Mouse (Mus musculus): ENCODE measurements around the gene 4933428G20Rik. TPM values are rescaled to one million over a fixed set of nuclear protein-coding genes. Genes with fewer than 3 reads are reported as not detected.
A peak's percentile ranks its signal among the peaks of the same experiment; 100 is the strongest.

Gene 4933428G20Rik
- polyA plus RNA-seq, 1 experiment from 2014 or later = 1.4 TPM

DNA sequence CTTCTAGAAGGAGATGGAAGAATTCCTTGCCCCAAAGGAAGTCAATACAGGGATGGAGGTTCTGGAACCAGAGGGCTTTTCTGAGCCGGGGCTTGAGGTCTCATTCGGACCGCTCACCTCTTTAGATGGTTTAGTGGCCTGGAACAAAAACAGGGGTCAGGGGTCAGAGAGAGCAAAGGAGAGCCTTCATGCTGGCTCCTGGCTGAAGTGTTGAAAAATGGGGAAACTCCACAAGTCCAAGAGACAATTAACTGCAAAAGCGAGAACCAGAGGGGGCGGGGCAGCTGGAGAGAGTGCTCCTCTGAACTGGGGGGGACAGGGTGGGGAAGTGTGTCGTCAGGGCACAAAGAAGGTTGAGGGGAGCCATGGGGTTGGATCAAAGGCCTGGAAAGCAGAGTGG is 12.4 kb upstream of the 4933428G20Rik start:
- peaks cover 18% of the 10 kb centered on the region for H3K4me1 ChIP-seq
- peak overlapping the region; percentile 61 for H3K4me2 ChIP-seq
- no peak for ATAC-seq
- H3K9ac ChIP-seq = no peak overlapping the region
- no peaks in the 10 kb centered on the region for H3K36me3 ChIP-seq
- 70% methylated on average over 6 of the region's 6 CpGs for WGBS (ENCODE audit: insufficient replicate concordance)
- peak overlapping the region; percentile 44 for H3K4me3 ChIP-seq
- H3K9me3 ChIP-seq (replicated peaks) = no peaks in the 10 kb centered on the region
- H3K27me3 ChIP-seq (replicated peaks) = peaks cover 40% of the 10 kb centered on the region
- H3K27ac ChIP-seq = peak overlapping the region; percentile 17; the same call in 1 of the 2 replicates

DNA sequence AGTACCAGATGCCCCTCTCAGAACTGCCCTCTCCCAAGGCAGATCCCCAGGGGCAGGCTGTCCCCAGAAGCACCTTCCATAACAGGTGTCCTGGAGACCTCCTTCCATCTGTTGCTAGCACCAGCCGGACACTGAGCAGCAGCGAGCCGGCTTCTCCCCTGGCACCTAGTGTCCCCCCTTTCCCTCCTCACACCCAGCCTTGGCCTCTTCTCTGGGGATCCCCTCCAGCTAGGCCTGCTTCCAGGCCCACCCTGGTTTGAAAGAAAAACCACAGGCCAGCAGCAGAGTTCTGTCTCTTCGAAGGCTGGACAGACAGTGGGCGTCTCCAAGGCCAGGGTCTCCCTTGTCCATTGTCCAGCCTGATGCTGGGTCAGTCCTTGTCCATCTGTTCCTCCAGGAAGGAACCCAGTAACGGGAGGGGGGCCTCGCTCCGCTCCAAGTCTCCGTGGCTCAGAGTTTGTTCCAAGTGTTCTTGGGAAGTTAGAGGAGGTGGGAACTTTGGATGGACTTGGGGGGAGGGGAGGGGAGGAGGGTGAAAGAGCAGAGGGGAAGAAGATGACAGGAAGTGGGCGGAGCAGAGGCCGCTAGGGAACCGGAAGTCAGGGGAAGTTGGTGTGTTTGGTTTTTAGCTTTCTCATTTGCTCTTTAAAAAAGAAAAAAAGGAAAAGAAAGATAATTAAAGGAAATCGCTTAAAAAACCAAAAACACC is 11.7 kb upstream of the 4933428G20Rik start:
- Histone ChIP-seq H3K4me1 (peaks cover 18% of the 10 kb centered on the region), H3K9me3 (replicated peaks) (no peaks in the 10 kb centered on the region), H3K4me3 (peak overlapping the region; percentile 44), H3K9ac (peak overlapping the region; percentile 27; the same call in 1 of the 2 replicates), H3K27ac (peak overlapping the region; percentile 62), H3K27me3 (replicated peaks) (peaks cover 39% of the 10 kb centered on the region), H3K36me3 (no peaks in the 10 kb centered on the region), H3K4me2 (peak overlapping the region; percentile 61)
- peak; percentile 36; the same call in 1 of the 2 replicates for ATAC-seq
- 17% methylated on average over 13 of the region's 13 CpGs for WGBS (ENCODE audit: insufficient replicate concordance)

DNA sequence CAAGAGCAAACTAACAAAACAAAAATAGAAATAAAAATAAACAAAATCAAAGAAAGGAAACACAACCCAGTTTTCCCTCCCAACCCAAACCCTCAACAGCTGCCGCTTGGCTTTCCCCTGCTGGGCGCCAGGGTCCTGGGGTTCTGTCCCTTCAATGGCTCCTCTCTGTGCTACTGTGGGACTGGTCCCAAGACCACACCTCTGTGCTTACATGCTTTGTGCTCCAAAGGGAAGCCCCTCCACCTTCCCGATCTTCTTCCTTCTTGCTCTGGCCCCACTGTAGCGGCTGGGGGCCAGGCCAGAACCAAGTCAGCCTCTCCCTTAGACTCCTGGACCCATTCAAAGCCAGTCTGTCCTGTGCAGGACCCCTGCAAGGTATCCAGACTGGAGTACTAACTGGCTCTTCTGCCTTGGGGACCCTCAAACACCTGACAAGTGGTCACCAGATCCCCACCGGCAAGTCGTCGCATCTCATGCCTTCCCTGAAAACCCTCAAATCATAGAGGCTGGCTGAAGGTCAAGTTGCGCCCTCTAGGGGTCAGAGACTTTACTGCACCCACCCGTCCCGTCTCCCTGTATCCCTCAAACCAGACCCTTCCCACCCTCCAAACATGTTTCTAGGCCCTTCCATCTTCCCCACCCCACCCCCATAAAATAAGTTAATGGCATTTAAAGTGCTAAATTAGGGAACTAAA is 11.0 kb upstream of the 4933428G20Rik start:
- Histone ChIP-seq H3K4me1 (peaks cover 18% of the 10 kb centered on the region), H3K9me3 (replicated peaks) (no peaks in the 10 kb centered on the region), H3K4me2 (peak overlapping the region; percentile 61), H3K9ac (peak overlapping the region; percentile 27; the same call in 1 of the 2 replicates), H3K4me3 (0 out of 2 replicates have a peak overlapping the region, but pooled peaks have one; percentile 44), H3K36me3 (no peaks in the 10 kb centered on the region), H3K27ac (peak overlapping the region; percentile 62; the same call in 1 of the 2 replicates), H3K27me3 (replicated peaks) (peaks cover 37% of the 10 kb centered on the region)
- peak; percentile 41; the same call in 1 of the 2 replicates for ATAC-seq
- 34% methylated on average over 10 of the region's 10 CpGs for WGBS (ENCODE audit: insufficient replicate concordance)

DNA sequence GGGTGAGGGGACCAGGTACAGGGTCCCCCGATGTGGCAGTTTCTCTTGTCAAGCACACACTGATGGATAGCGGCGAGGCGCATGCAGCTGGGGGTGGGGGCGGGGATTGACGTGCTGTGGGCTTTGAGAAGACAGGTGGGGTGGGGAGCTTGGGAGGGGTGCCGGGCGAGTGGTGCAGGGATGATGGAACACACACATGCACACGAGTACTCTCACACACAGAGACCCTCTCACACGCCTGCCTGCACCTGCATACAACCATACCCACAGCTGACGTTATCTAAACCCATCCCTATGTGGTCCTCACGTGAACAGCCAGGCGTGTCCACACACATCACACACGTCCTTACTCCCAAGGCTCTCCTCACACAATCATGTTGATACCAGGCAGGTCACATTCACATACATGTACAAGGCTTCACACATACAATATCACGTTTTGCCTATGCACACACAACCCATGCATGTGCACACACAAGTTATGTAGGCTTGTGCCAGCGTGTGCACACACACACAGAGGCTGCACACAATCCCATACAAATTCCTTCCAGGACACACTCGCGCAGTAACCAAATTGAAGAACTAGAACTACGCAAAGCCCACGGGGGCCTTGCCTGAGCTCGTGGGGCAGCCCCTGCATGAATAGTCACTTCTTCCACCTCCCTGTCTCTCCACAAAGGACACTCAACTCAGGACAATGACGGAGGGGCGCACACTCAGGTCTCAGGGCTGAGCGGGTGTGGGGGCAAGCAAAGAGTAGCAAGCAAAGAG is 9.8 kb upstream of the 4933428G20Rik start:
- Histone ChIP-seq H3K4me2 (no peak overlapping the region), H3K4me1 (peaks cover 18% of the 10 kb centered on the region), H3K27me3 (replicated peaks) (peaks cover 41% of the 10 kb centered on the region), H3K9me3 (replicated peaks) (no peaks in the 10 kb centered on the region), H3K9ac (no peak overlapping the region), H3K36me3 (no peaks in the 10 kb centered on the region), H3K4me3 (no peak overlapping the region), H3K27ac (no peak overlapping the region)
- 69% methylated on average over 24 of the region's 24 CpGs for WGBS (ENCODE audit: insufficient replicate concordance)
- no peak for ATAC-seq

DNA sequence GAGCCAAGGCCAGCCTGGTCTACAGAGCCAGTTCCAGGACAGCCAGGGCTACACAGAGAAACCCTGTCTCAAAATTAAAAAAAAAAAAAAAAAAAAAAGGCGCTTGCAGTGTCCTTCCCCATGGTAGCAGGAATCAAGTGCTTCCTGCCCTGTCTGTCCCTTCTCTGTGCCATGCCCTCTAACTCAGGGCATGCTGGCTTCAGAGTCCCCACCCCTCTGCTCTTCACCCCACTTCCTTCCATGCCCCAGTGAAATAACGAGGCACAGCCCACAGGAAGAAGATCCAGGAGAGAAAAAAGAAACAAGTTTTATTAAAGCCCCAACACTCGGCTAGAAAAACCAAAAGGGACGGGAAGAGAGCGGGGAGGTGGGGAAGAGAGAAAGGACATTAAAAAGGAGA is 8.9 kb upstream of the 4933428G20Rik start:
- H3K4me3 ChIP-seq = no peak overlapping the region
- H3K9ac ChIP-seq = no peak overlapping the region
- no peaks in the 10 kb centered on the region for H3K9me3 ChIP-seq (replicated peaks)
- peaks cover 18% of the 10 kb centered on the region for H3K4me1 ChIP-seq
- 47% methylated on average over 5 of the region's 5 CpGs for WGBS (ENCODE audit: insufficient replicate concordance)
- ATAC-seq = no peak
- H3K4me2 ChIP-seq = no peak overlapping the region
- H3K27me3 ChIP-seq (replicated peaks) = peaks cover 44% of the 10 kb centered on the region
- H3K36me3 ChIP-seq = no peaks in the 10 kb centered on the region
- no peak overlapping the region for H3K27ac ChIP-seq

DNA sequence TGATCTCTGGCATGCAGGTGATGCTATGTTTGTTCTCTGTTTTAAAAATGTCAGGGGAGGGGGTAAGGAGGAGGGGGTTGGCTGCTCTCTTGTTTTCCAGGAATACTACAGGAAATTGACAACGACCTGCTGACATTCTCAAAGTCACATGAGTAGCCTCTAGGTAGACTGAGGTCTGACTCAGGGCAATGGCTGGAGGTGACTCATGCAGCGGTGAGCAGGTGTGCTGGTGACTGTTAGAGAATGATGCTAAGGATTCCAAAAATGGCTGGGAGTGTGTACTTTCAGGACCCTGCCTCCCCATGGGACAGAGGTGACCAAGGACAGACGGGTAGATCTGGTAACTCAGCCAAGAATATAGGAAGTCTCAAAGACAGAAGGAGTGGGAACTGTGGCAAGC is 8.1 kb upstream of the 4933428G20Rik start:
- H3K36me3 ChIP-seq = no peaks in the 10 kb centered on the region
- no peak overlapping the region for H3K27ac ChIP-seq
- H3K27me3 ChIP-seq (replicated peaks) = peaks cover 44% of the 10 kb centered on the region
- WGBS (ENCODE audit: insufficient replicate concordance) = 41% methylated on average over 3 of the region's 3 CpGs
- H3K9me3 ChIP-seq (replicated peaks) = no peaks in the 10 kb centered on the region
- H3K4me1 ChIP-seq = peaks cover 18% of the 10 kb centered on the region
- H3K9ac ChIP-seq = no peak overlapping the region
- no peak for ATAC-seq
- no peak overlapping the region for H3K4me2 ChIP-seq
- no peak overlapping the region for H3K4me3 ChIP-seq

DNA sequence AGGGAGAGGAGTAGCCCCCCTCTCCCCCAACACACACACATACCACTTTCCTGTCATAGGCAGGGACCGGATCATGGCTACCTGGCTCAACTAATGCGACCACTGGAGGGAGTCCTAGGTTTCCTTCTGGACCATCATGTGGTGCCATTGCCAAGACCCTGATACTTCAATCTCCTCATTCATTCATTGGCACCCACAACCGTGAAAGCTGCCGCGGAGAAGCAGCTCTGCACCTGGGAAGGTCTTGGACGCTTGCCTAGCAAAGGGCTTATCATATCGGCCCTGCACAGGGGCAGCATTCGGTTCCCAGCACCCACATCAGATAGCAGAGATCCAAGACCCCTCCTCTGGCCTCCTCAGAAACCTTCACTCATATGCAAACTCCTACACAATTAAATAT is 6.2 kb upstream of the 4933428G20Rik start:
- H3K9me3 ChIP-seq (replicated peaks) = no peaks in the 10 kb centered on the region
- H3K4me3 ChIP-seq = no peak overlapping the region
- peaks cover 12% of the 10 kb centered on the region for H3K36me3 ChIP-seq
- no peak for ATAC-seq
- peaks cover 4% of the 10 kb centered on the region for H3K4me1 ChIP-seq
- H3K27me3 ChIP-seq (replicated peaks) = peaks cover 44% of the 10 kb centered on the region
- 52% methylated on average over 8 of the region's 8 CpGs for WGBS (ENCODE audit: insufficient replicate concordance)
- no peak overlapping the region for H3K27ac ChIP-seq
- H3K9ac ChIP-seq = no peak overlapping the region
- H3K4me2 ChIP-seq = no peak overlapping the region

DNA sequence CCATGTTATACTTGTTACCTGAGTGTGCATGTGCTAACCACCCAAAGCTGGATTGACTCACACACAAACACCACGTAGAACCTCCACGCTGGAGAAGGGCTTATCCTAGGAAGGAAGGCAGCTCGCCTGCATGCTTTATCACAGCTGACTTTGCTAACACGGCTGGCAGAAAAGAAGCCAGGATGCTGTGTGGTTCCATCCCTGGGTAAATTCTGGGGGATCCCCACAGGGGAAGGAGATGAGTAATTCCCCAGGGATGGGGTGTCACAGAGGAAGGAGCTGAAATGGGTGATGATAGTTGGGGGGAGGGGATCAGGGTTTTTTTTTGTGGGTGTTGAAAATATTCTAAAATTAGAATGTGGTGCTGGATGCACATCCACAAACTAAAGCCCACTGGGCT is 5.6 kb upstream of the 4933428G20Rik start:
- peaks cover 48% of the 10 kb centered on the region for H3K27me3 ChIP-seq (replicated peaks)
- peaks cover 18% of the 10 kb centered on the region for H3K36me3 ChIP-seq
- no peak for ATAC-seq
- no peak overlapping the region for H3K4me3 ChIP-seq
- H3K9ac ChIP-seq = no peak overlapping the region
- 0 out of 2 replicates have a peak, but pooled peaks cover 3% of the 10 kb centered on the region for H3K4me1 ChIP-seq
- H3K4me2 ChIP-seq = no peak overlapping the region
- no peaks in the 10 kb centered on the region for H3K9me3 ChIP-seq (replicated peaks)
- WGBS (ENCODE audit: insufficient replicate concordance) = 54% methylated on average over 4 of the region's 4 CpGs
- H3K27ac ChIP-seq = no peak overlapping the region

DNA sequence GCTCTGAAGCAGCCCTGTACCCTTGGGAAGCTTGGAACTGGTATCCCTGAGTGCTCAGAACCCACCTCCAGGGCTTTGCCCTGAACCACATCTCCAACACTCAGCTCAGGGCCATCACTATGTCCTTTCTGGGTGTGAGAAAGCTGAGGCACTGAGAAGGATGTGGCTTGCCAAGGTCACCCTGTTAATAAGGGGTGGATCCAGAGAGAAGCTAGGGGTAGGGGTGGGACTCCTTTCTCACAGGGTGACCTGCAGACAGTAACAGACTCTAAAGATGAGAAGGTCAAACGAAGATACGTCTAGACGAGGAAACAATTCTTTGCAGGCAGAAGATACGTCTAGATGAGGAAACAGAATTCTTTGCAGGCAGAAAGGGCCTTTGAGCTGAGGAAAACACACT is 2.7 kb upstream of the 4933428G20Rik start:
- Histone ChIP-seq H3K27me3 (replicated peaks) (peaks cover 45% of the 10 kb centered on the region), H3K27ac (no peak overlapping the region), H3K9ac (no peak overlapping the region)

DNA sequence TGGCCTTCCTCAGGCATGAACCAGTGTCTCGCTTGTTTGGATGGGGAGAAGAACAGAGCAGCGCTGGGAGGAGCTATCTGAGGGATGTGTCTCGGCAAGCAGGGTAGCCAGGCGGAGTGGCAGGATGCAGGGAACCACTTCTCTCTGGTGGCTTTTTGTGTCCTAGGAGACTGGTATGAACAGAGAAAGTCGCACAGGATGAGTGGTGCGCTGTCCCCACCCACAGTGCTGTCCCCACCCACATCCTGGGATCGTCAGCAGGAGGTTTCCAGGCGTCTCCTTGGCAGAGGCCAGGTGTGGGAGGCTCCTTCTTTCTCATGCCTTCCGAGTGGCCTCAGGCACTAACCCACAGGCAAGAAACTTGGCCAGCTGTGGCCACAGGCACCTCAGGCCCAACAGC is 2.2 kb upstream of the 4933428G20Rik start:
- Histone ChIP-seq H3K4me1 (peaks cover 14% of the 10 kb centered on the region; the same call in 1 of the 2 replicates), H3K4me2 (no peak overlapping the region), H3K27ac (no peak overlapping the region), H3K36me3 (peaks cover 52% of the 10 kb centered on the region), H3K9me3 (replicated peaks) (no peaks in the 10 kb centered on the region), H3K27me3 (replicated peaks) (peaks cover 40% of the 10 kb centered on the region), H3K4me3 (no peak overlapping the region), H3K9ac (no peak overlapping the region)
- WGBS (ENCODE audit: insufficient replicate concordance) = 64% methylated on average over 9 of the region's 9 CpGs
- ATAC-seq = no peak

More for the DNA sequence above, 2.7 kb upstream of the 4933428G20Rik start:
- H3K4me1 ChIP-seq = peaks cover 14% of the 10 kb centered on the region; the same call in 1 of the 2 replicates
- no peak for ATAC-seq
- no peaks in the 10 kb centered on the region for H3K9me3 ChIP-seq (replicated peaks)
- H3K4me2 ChIP-seq = no peak overlapping the region
- H3K36me3 ChIP-seq = peaks cover 47% of the 10 kb centered on the region
- no peak overlapping the region for H3K4me3 ChIP-seq
- WGBS (ENCODE audit: insufficient replicate concordance) = 66% methylated on average over 4 of the region's 4 CpGs

DNA sequence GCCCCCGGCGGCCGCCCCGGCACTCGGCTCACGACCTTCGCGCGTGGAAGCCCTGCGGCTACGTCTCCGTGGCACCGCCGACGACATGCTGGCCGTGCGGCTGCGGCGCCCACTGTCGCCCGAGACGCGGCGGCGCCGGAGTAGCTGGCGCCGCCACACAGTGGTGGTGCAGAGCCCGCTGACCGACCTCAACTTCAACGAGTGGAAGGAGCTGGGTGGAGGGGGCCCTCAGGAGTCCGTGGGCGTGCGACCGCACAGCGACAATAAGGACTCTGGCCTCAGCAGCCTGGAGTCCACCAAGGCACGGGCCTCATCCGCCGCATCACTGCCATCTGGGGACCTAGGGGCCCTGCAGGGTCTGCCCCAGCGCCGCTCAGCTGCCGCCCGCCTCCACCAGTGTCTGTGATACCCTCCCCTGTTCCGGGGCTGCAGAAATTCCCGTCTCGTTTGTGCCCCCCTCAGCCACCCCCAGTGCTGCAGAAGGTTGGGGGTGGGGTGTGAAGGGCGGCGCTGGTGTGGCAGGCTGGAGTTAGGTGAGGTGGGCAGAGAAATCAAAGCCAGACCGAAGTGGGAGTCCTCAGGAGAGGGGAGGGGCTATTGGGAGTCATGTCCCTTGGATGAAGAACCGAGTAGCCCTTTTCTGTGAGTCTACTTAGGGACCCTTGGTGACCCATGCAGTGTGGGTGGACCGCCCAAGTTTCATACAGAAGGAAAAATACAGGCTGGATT is 744 bp upstream of the 4933428G20Rik start:
- H3K36me3 ChIP-seq = peaks cover 67% of the 10 kb centered on the region
- ATAC-seq = no peak
- WGBS (ENCODE audit: insufficient replicate concordance) = 79% methylated on average over 51 of the region's 51 CpGs

More for the DNA sequence above, 744 bp upstream of the 4933428G20Rik start:
- no peak overlapping the region for H3K9ac ChIP-seq
- peak overlapping the region; percentile 49 for H3K4me2 ChIP-seq
- H3K4me3 ChIP-seq = peak overlapping the region; percentile 18
- peaks cover 14% of the 10 kb centered on the region; the same call in 1 of the 2 replicates for H3K4me1 ChIP-seq
- peaks cover 34% of the 10 kb centered on the region for H3K27me3 ChIP-seq (replicated peaks)
- H3K9me3 ChIP-seq (replicated peaks) = no peaks in the 10 kb centered on the region
- H3K27ac ChIP-seq = no peak overlapping the region

All from liver, embryonic 12.5 days (tissue).